Mouse (Mus musculus): Measurements from ENCODE around the gene Utrn.

- TF ChIP-seq POLR2A (IDR thresholded peaks at IDR 0.05; ENCODE audit: insufficient read depth, low read length) = no peak
- TF ChIP-seq EP300 (IDR thresholded peaks at IDR 0.05; ENCODE audit: insufficient read depth, low read depth, low read length) = no peak
Measured at GRCm38 (mm10) chr10:12718386-12718785, 150.8 kb downstream of the Utrn start.

Data from ES-Bruce4 (cell line).